Mouse (Mus musculus): Measurements from ENCODE around the gene Crtc2.

DNA sequence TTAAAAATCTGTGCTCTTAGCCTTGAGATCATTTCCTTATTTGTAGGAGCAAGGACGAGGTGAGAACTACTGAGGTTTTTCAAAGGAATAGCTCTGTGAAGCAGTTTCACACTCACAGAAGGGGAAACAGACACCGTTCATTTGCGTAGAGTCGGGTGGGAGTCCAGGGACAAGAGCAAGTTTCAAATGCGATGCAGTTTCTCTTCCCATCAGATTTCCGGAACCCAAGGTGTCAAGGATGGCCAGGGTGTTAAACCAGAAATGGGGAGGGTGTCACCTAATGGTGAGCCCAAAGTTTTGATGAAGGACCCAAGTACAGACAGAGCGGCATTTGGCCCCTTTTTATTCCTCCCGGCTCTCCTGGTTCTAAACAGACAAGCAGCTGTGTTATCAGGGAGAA, 22.9 kb upstream of the Crtc2 start:
- TF ChIP-seq POLR2A (IDR thresholded peaks at IDR 0.05; ENCODE audit: control insufficient read depth, low read depth, low read length) (no peak), CTCF (IDR thresholded peaks at IDR 0.05; ENCODE audit: control insufficient read depth, insufficient read depth, insufficient replicate concordance, low read depth, low read length) (no peak)

Data from testis, adult 2 months (tissue).